Mouse (Mus musculus) liver, postnatal 0 days (tissue): Measurements from ENCODE around the gene Nras.

Experiments used
- CTCF ChIP-seq: sonication (generic); IDR thresholded peaks from 2 replicates; pipeline ENCODE4 v1.5.1; 2016; ENCODE audit warnings: antibody characterized with exemption, low read depth
- EP300 ChIP-seq: IDR thresholded peaks from 2 replicates; pipeline ENCODE4 v1.6.1; 2016; ENCODE audit warnings: antibody characterized with exemption, low read depth, mild to moderate bottlenecking

GRCm38 (mm10) chr3:103101909-103102308 lies 43.8 kb downstream of the Nras start:
- TF ChIP-seq CTCF (no peak), EP300 (no peak)
